Comparison of ENCODE assay signal across 8 mouse cellular contexts in genomic region chr1:75369984-75370660, GRCm38 (mm10). TPM values are rescaled to one million over a fixed set of nuclear protein-coding genes. Genes with fewer than 3 reads are reported as not detected.
DNase-seq lines count a peak whose midpoint lies in the region; ATAC-seq and TF ChIP-seq lines count a peak whose summit lies in the region.

No protein-coding gene starts in this region.

- H3K4me3 ChIP-seq in hindbrain, embryonic 16.5 days (ENCODE audit: low read length): no peak overlapping the region
- H3K4me3 ChIP-seq in hindbrain, embryonic 11.5 days (ENCODE audit: low read depth, low read length): no peak overlapping the region
- no peak overlapping the region for H3K4me3 ChIP-seq in intestine, embryonic 15.5 days (replicated peaks)
- no peak overlapping the region for H3K4me3 ChIP-seq in liver, postnatal 0 days (ENCODE audit: low read depth, low read length)
- no peak overlapping the region for H3K4me3 ChIP-seq in forebrain, postnatal 0 days (ENCODE audit: low read depth, low read length)

- H3K27me3 ChIP-seq in hindbrain, embryonic 16.5 days (replicated peaks; ENCODE audit: control insufficient read depth, insufficient read depth, low read length): peaks cover 14% of the 10 kb centered on the region
- peaks cover 9% of the 10 kb centered on the region for H3K27me3 ChIP-seq in hindbrain, embryonic 11.5 days (ENCODE audit: control insufficient read depth, insufficient read depth, low read length)
- H3K27me3 ChIP-seq in intestine, embryonic 15.5 days (replicated peaks): no peaks in the 10 kb centered on the region
- peaks cover 10% of the 10 kb centered on the region for H3K27me3 ChIP-seq in liver, postnatal 0 days (ENCODE audit: insufficient read depth, low read length)
- H3K27me3 ChIP-seq in forebrain, postnatal 0 days (ENCODE audit: insufficient read depth, low read length): no peaks in the 10 kb centered on the region; the same call in 1 of the 2 replicates

- WGBS in hindbrain, embryonic 16.5 days: 35% methylated on average over 13 of the region's 13 CpGs
- 52% methylated on average over 13 of the region's 13 CpGs for WGBS in hindbrain, embryonic 11.5 days
- 38% methylated on average over 13 of the region's 13 CpGs for WGBS in intestine, embryonic 15.5 days
- 43% methylated on average over 13 of the region's 13 CpGs for WGBS in liver, postnatal 0 days (ENCODE audit: insufficient replicate concordance)
- 50% methylated on average over 13 of the region's 13 CpGs for WGBS in forebrain, postnatal 0 days

- TF ChIP-seq EP300 in liver, postnatal 0 days (IDR thresholded peaks at IDR 0.05; ENCODE audit: low read depth): no peak

- no peak for DNase-seq in hindbrain, embryonic 11.5 days (ENCODE audit: low spot score)
- peak; percentile 62 for DNase-seq in embryo, embryonic 10.5 days (ENCODE audit: low spot score)
- DNase-seq in liver, postnatal 0 days: peak; percentile 75
- no peak for DNase-seq in forebrain, postnatal 0 days
- DNase-seq in frontal cortex, postnatal 36 days (ENCODE audit: low spot score in 2 of 2): no peak
- no peak for DNase-seq in frontal cortex, postnatal 10 days (ENCODE audit: low spot score in 2 of 2)

- peak; percentile 48; the same call in 1 of the 2 replicates for ATAC-seq in hindbrain, embryonic 16.5 days
- no peak for ATAC-seq in hindbrain, embryonic 11.5 days (ENCODE audit: low FRiP score)
- ATAC-seq in intestine, embryonic 15.5 days: peak; percentile 64
- ATAC-seq in liver, postnatal 0 days: peak; percentile 84
- no peak for ATAC-seq in forebrain, postnatal 0 days

- H3K27ac ChIP-seq in hindbrain, embryonic 16.5 days (ENCODE audit: low read depth, low read length): no peak overlapping the region
- H3K27ac ChIP-seq in hindbrain, embryonic 11.5 days (ENCODE audit: low read depth, low read length): no peak overlapping the region
- H3K27ac ChIP-seq in intestine, embryonic 15.5 days: no peak overlapping the region
- peak overlapping the region; percentile 52 for H3K27ac ChIP-seq in liver, postnatal 0 days (ENCODE audit: low read depth)
- H3K27ac ChIP-seq in forebrain, postnatal 0 days (ENCODE audit: low read depth, low read length): no peak overlapping the region

- TF ChIP-seq CTCF in liver, postnatal 0 days (IDR thresholded peaks at IDR 0.05; ENCODE audit: low read depth): no peak
- TF ChIP-seq CTCF in forebrain, postnatal 0 days (IDR thresholded peaks at IDR 0.05; ENCODE audit: low read depth): no peak

- no peak overlapping the region for H3K4me2 ChIP-seq in hindbrain, embryonic 16.5 days (ENCODE audit: low read length)
- no peak overlapping the region for H3K4me2 ChIP-seq in hindbrain, embryonic 11.5 days (replicated peaks; ENCODE audit: low read depth, low read length)
- no peak overlapping the region for H3K4me2 ChIP-seq in intestine, embryonic 15.5 days (replicated peaks)
- 0 out of 2 replicates have a peak overlapping the region, but pooled peaks have one; percentile 44 for H3K4me2 ChIP-seq in liver, postnatal 0 days (ENCODE audit: low read depth, low read length)
- H3K4me2 ChIP-seq in forebrain, postnatal 0 days (ENCODE audit: low read depth): no peak overlapping the region

- no peaks in the 10 kb centered on the region for H3K36me3 ChIP-seq in hindbrain, embryonic 16.5 days (ENCODE audit: control insufficient read depth, insufficient read depth, low read length)
- H3K36me3 ChIP-seq in hindbrain, embryonic 11.5 days (ENCODE audit: control insufficient read depth, insufficient read depth, low read length): no peaks in the 10 kb centered on the region
- H3K36me3 ChIP-seq in intestine, embryonic 15.5 days: no peaks in the 10 kb centered on the region
- H3K36me3 ChIP-seq in liver, postnatal 0 days (replicated peaks; ENCODE audit: insufficient read depth, low read length): no peaks in the 10 kb centered on the region
- no peaks in the 10 kb centered on the region for H3K36me3 ChIP-seq in forebrain, postnatal 0 days (ENCODE audit: insufficient read depth)

- H3K9me3 ChIP-seq in hindbrain, embryonic 16.5 days (ENCODE audit: control insufficient read depth, low read length): no peaks in the 10 kb centered on the region
- H3K9me3 ChIP-seq in hindbrain, embryonic 11.5 days (ENCODE audit: control insufficient read depth, low read length): no peaks in the 10 kb centered on the region
- H3K9me3 ChIP-seq in intestine, embryonic 15.5 days: no peaks in the 10 kb centered on the region
- H3K9me3 ChIP-seq in liver, postnatal 0 days (ENCODE audit: low read length): no peaks in the 10 kb centered on the region
- no peaks in the 10 kb centered on the region for H3K9me3 ChIP-seq in forebrain, postnatal 0 days (ENCODE audit: low read length)

- H3K9ac ChIP-seq in hindbrain, embryonic 16.5 days (ENCODE audit: low read depth, low read length): no peak overlapping the region
- no peak overlapping the region for H3K9ac ChIP-seq in hindbrain, embryonic 11.5 days (ENCODE audit: low read depth, low read length)
- no peak overlapping the region for H3K9ac ChIP-seq in intestine, embryonic 15.5 days
- no peak overlapping the region for H3K9ac ChIP-seq in liver, postnatal 0 days (replicated peaks)
- H3K9ac ChIP-seq in forebrain, postnatal 0 days: no peak overlapping the region

- H3K4me1 ChIP-seq in hindbrain, embryonic 16.5 days (ENCODE audit: control insufficient read depth, insufficient read depth, low read depth, low read length): peaks cover 10% of the 10 kb centered on the region
- peaks cover 4% of the 10 kb centered on the region for H3K4me1 ChIP-seq in hindbrain, embryonic 11.5 days (replicated peaks; ENCODE audit: control insufficient read depth, insufficient read depth, low read length)
- peaks cover 19% of the 10 kb centered on the region for H3K4me1 ChIP-seq in intestine, embryonic 15.5 days (replicated peaks)
- peaks cover 11% of the 10 kb centered on the region for H3K4me1 ChIP-seq in liver, postnatal 0 days (ENCODE audit: insufficient read depth)
- H3K4me1 ChIP-seq in forebrain, postnatal 0 days (ENCODE audit: insufficient read depth): peaks cover 6% of the 10 kb centered on the region; the same call in 1 of the 2 replicates

RNA-seq across cellular contexts. Expression of gene Speg, which starts 5.0 kb away (rescaled TPM):
- 20.3 and 20.4 TPM in 2 replicates for polyA plus RNA-seq in hindbrain, embryonic 16.5 days (2015; fragmentation: Nextera tagmentation; extraction: Ambion mirVana)
- 11.1 and 12.7 TPM in 2 replicates for polyA plus RNA-seq in hindbrain, embryonic 11.5 days (2014; fragmentation: Nextera tagmentation; extraction: Ambion mirVana)
- polyA plus RNA-seq in intestine, embryonic 15.5 days (2015; fragmentation: Nextera tagmentation; extraction: Ambion mirVana): 35.6 and 39.3 TPM in 2 replicates
- 3.4 and 3.5 TPM in 2 replicates for polyA plus RNA-seq in liver, postnatal 0 days (2015; fragmentation: Nextera tagmentation; extraction: Ambion mirVana)
- 44.4 and 56.3 TPM in 2 replicates for total RNA-seq in forebrain, postnatal 0 days (2014; rRNA removed)
- polyA plus RNA-seq in forebrain, postnatal 0 days (2015; fragmentation: Nextera tagmentation; extraction: Ambion mirVana): 17.8 and 20.6 TPM in 2 replicates

RNA-seq across cellular contexts. Expression of gene Des, which starts 10.0 kb away (rescaled TPM):
- polyA plus RNA-seq in hindbrain, embryonic 16.5 days (2015; fragmentation: Nextera tagmentation; extraction: Ambion mirVana): 1.7 and 10.9 TPM in 2 replicates
- polyA plus RNA-seq in hindbrain, embryonic 11.5 days (2014; fragmentation: Nextera tagmentation; extraction: Ambion mirVana): 2.1 and 2.4 TPM in 2 replicates
- polyA plus RNA-seq in intestine, embryonic 15.5 days (2015; fragmentation: Nextera tagmentation; extraction: Ambion mirVana): 105 and 111 TPM in 2 replicates
- polyA plus RNA-seq in liver, postnatal 0 days (2015; fragmentation: Nextera tagmentation; extraction: Ambion mirVana): 4.0 and 14.2 TPM in 2 replicates
- total RNA-seq in forebrain, postnatal 0 days (2014; rRNA removed): 1.0 and 1.4 TPM in 2 replicates
- 1.2 TPM in 2 replicates for polyA plus RNA-seq in forebrain, postnatal 0 days (2015; fragmentation: Nextera tagmentation; extraction: Ambion mirVana)

RNA-seq across cellular contexts. Expression of gene Dnpep, which starts 52.3 kb away (rescaled TPM):
- 149 and 150 TPM in 2 replicates for polyA plus RNA-seq in hindbrain, embryonic 16.5 days (2015; fragmentation: Nextera tagmentation; extraction: Ambion mirVana)
- polyA plus RNA-seq in hindbrain, embryonic 11.5 days (2014; fragmentation: Nextera tagmentation; extraction: Ambion mirVana): 154 and 165 TPM in 2 replicates
- 131 and 145 TPM in 2 replicates for polyA plus RNA-seq in intestine, embryonic 15.5 days (2015; fragmentation: Nextera tagmentation; extraction: Ambion mirVana)
- polyA plus RNA-seq in liver, postnatal 0 days (2015; fragmentation: Nextera tagmentation; extraction: Ambion mirVana): 50.5 and 52.8 TPM in 2 replicates
- 135 and 164 TPM in 2 replicates for total RNA-seq in forebrain, postnatal 0 days (2014; rRNA removed)
- 140 and 156 TPM in 2 replicates for polyA plus RNA-seq in forebrain, postnatal 0 days (2015; fragmentation: Nextera tagmentation; extraction: Ambion mirVana)

Comparison
In these comparisons a context has a peak if more than half of its experiments do, and no peak if none do; other contexts are left out.
1. ATAC-seq: peak in hindbrain, embryonic 16.5 days (single experiment), intestine, embryonic 15.5 days (single experiment) and liver, postnatal 0 days (single experiment); none in hindbrain, embryonic 11.5 days (single experiment) and forebrain, postnatal 0 days (single experiment).
2. DNase-seq: peak in embryo, embryonic 10.5 days (single experiment) and liver, postnatal 0 days (single experiment); none in hindbrain, embryonic 11.5 days (single experiment), forebrain, postnatal 0 days (single experiment), frontal cortex, postnatal 36 days (0 of 2) and frontal cortex, postnatal 10 days (0 of 2).